Comparison of ENCODE assay signal across 21 mouse cellular contexts in the genomic region with DNA sequence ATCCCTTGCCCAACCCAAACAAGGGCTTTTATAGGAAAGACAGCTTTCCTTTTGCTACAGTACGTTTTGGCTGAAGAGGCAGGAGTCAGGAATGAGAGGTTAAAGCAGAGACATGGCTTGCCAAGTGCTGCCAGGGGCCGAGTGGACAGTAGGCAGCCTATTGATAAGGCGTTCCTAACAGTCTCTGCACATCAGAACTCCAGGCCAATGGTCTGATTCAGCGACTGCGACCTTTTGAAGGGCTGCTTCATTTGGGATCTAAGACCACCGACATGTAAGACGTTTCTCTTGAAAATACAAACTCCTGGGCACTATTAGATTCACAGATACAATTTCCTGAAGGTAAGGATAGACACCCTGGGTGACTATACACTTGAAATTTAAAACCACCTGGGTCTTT. TPM values are rescaled to one million over a fixed set of nuclear protein-coding genes. Genes with fewer than 3 reads are reported as not detected.
DNase-seq lines count a peak whose midpoint lies in the region; ATAC-seq and TF ChIP-seq lines count a peak whose summit lies in the region.
"Had no signal": no experiment of that assay in that cellular context is flagged by ENCODE, and none has a peak within 500 bp of the region (broad histone marks: within the 10 kb centered on the region; RNA-seq: fewer than 3 reads in every experiment).

No protein-coding gene starts in this region.

- peaks cover 12% of the 10 kb centered on the region for H3K36me3 ChIP-seq in heart, embryonic 10.5 days
- no peaks in the 10 kb centered on the region for H3K36me3 ChIP-seq in heart, embryonic 11.5 days (ENCODE audit: control insufficient read depth, insufficient read depth, low read length)
- H3K36me3 ChIP-seq in midbrain, embryonic 11.5 days (ENCODE audit: control insufficient read depth, insufficient read depth, low read length), result no peaks in the 10 kb centered on the region
- no peaks in the 10 kb centered on the region for H3K36me3 ChIP-seq in midbrain, postnatal 0 days (ENCODE audit: insufficient read depth, low read length)
- H3K36me3 ChIP-seq: G1E had no signal

- TF ChIP-seq CTCF in midbrain, postnatal 0 days (IDR thresholded peaks at IDR 0.05), result no peak

- DNase-seq in heart, adult 11 months, result peak; percentile 49
- no peak for DNase-seq in heart, postnatal 10 days
- DNase-seq in heart, embryonic 10.5 days (ENCODE audit: low spot score), result peak; percentile 57
- DNase-seq in midbrain, embryonic 11.5 days (ENCODE audit: low spot score, missing footprints), result peak; percentile 54
- no peak for DNase-seq in midbrain, postnatal 0 days (ENCODE audit: low spot score)
- DNase-seq: adrenal gland, adult 2 months; adrenal gland, adult 8-10 months; adrenal gland, postnatal 10 days; adrenal gland, postnatal 14 days; adrenal gland, postnatal 25 days; adrenal gland, postnatal 36 days; B cell, adult 2 months; cerebellum, adult 11 months; cerebellum, adult 11-12 months; cerebellum, adult 18-20 months had no signal

- WGBS in heart, embryonic 10.5 days, result 65% methylated on average over 7 of the region's 7 CpGs
- 54% methylated on average over 7 of the region's 7 CpGs for WGBS in heart, embryonic 11.5 days (ENCODE audit: insufficient replicate concordance)
- 90% methylated on average over 7 of the region's 7 CpGs for WGBS in midbrain, embryonic 11.5 days
- 84% methylated on average over 7 of the region's 7 CpGs for WGBS in midbrain, postnatal 0 days

- no peak overlapping the region for H3K4me3 ChIP-seq in heart, embryonic 10.5 days
- H3K4me3 ChIP-seq in heart, embryonic 11.5 days (ENCODE audit: low read depth, low read length), result no peak overlapping the region
- H3K4me3 ChIP-seq in midbrain, embryonic 11.5 days (ENCODE audit: low read depth, low read length), result no peak overlapping the region
- no peak overlapping the region for H3K4me3 ChIP-seq in midbrain, postnatal 0 days (ENCODE audit: low read depth, low read length)

- H3K9me3 ChIP-seq in heart, embryonic 10.5 days, result no peaks in the 10 kb centered on the region
- H3K9me3 ChIP-seq in heart, embryonic 11.5 days (replicated peaks; ENCODE audit: control insufficient read depth, low read length), result no peaks in the 10 kb centered on the region
- H3K9me3 ChIP-seq in midbrain, embryonic 11.5 days (ENCODE audit: control insufficient read depth, low read length), result no peaks in the 10 kb centered on the region
- no peaks in the 10 kb centered on the region for H3K9me3 ChIP-seq in midbrain, postnatal 0 days (ENCODE audit: low read length)
- H3K9me3 ChIP-seq: G1E had no signal

- H3K9ac ChIP-seq in heart, embryonic 11.5 days (ENCODE audit: low read depth, low read length), result no peak overlapping the region
- H3K9ac ChIP-seq in midbrain, embryonic 11.5 days (ENCODE audit: low read length), result no peak overlapping the region
- H3K9ac ChIP-seq in midbrain, postnatal 0 days (replicated peaks; ENCODE audit: low read length, poor library complexity, severe bottlenecking), result no peak overlapping the region

- H3K4me1 ChIP-seq in heart, embryonic 10.5 days, result peaks cover 13% of the 10 kb centered on the region; the same call in 1 of the 2 replicates
- no peaks in the 10 kb centered on the region for H3K4me1 ChIP-seq in heart, embryonic 11.5 days (ENCODE audit: control insufficient read depth, insufficient read depth, low read length)
- H3K4me1 ChIP-seq in midbrain, embryonic 11.5 days (ENCODE audit: control insufficient read depth, insufficient read depth, low read length), result peaks cover 6% of the 10 kb centered on the region; the same call in 1 of the 2 replicates
- H3K4me1 ChIP-seq in midbrain, postnatal 0 days (ENCODE audit: insufficient read depth, low read length), result no peaks in the 10 kb centered on the region

- H3K27me3 ChIP-seq in heart, embryonic 10.5 days (ENCODE audit: insufficient read depth, poor library complexity, severe bottlenecking), result no peaks in the 10 kb centered on the region
- H3K27me3 ChIP-seq in heart, embryonic 11.5 days (ENCODE audit: control insufficient read depth, insufficient read depth, low read length), result no peaks in the 10 kb centered on the region
- H3K27me3 ChIP-seq in midbrain, embryonic 11.5 days (ENCODE audit: control insufficient read depth, insufficient read depth, low read length), result no peaks in the 10 kb centered on the region
- H3K27me3 ChIP-seq in midbrain, postnatal 0 days (ENCODE audit: insufficient read depth, low read length), result no peaks in the 10 kb centered on the region
- H3K27me3 ChIP-seq: CH12.LX had no signal

- no peak overlapping the region for H3K4me2 ChIP-seq in heart, embryonic 11.5 days
- H3K4me2 ChIP-seq in midbrain, embryonic 11.5 days, result no peak overlapping the region
- no peak overlapping the region for H3K4me2 ChIP-seq in midbrain, postnatal 0 days (ENCODE audit: low read depth, low read length, poor library complexity, severe bottlenecking)

- no peak overlapping the region for H3K27ac ChIP-seq in heart, embryonic 10.5 days
- H3K27ac ChIP-seq in heart, embryonic 11.5 days (ENCODE audit: low read depth, low read length), result no peak overlapping the region
- H3K27ac ChIP-seq in midbrain, embryonic 11.5 days (ENCODE audit: low read depth, low read length), result no peak overlapping the region
- no peak overlapping the region for H3K27ac ChIP-seq in midbrain, postnatal 0 days (ENCODE audit: low read depth, low read length)

- no peak for ATAC-seq in heart, embryonic 11.5 days (replicated peaks; ENCODE audit: insufficient number of reproducible peaks, low FRiP score, low TSS enrichment)
- ATAC-seq in midbrain, embryonic 11.5 days (ENCODE audit: low FRiP score), result no peak
- ATAC-seq in midbrain, postnatal 0 days (ENCODE audit: low FRiP score), result no peak
- ATAC-seq: activated CD4-positive, CD25-positive, alpha-beta regulatory T cell, adult 4 months; CD4-positive, CD25-positive, alpha-beta regulatory T cell, adult 4 months; Patski had no signal

- intact Hi-C loops in heart, postnatal 10 days (cut with DNase I), result no loop called here

RNA-seq across cellular contexts. Expression of a gene that starts 9.5 kb away (rescaled TPM):
- total RNA-seq in heart, postnatal 10 days (2021), result 10 to 100 TPM; 40.3 to 43.1 TPM
- polyA plus RNA-seq in heart, embryonic 10.5 days (2016; fragmentation: Nextera tagmentation; extraction: Ambion mirVana), result 44.5 and 53.4 TPM in 2 replicates
- 39.1 and 45.7 TPM in 2 replicates for polyA plus RNA-seq in heart, embryonic 11.5 days (2014; fragmentation: Nextera tagmentation; extraction: Ambion mirVana)
- polyA plus RNA-seq in midbrain, embryonic 11.5 days (2014; fragmentation: Nextera tagmentation; extraction: Ambion mirVana), result 26.6 and 29.4 TPM in 2 replicates
- total RNA-seq in midbrain, postnatal 0 days (2014; rRNA removed), result 94.5 and 106 TPM in 2 replicates
- polyA plus RNA-seq in midbrain, postnatal 0 days (2015; fragmentation: Nextera tagmentation; extraction: Ambion mirVana), result 82.9 and 83.1 TPM in 2 replicates
- polyA plus RNA-seq: G1E had no signal

Comparison
In these comparisons a context has a peak if more than half of its experiments do, and no peak if none do; other contexts are left out.
1. DNase-seq: peak in heart, adult 11 months (single experiment), heart, embryonic 10.5 days (single experiment) and midbrain, embryonic 11.5 days (single experiment); none in heart, postnatal 10 days (0 of 2) and midbrain, postnatal 0 days (single experiment).